Mouse (Mus musculus) ES-Bruce4 (cell line): ENCODE data around the gene Lrrc26. TPM values are rescaled to one million over a fixed set of nuclear protein-coding genes. Genes with fewer than 3 reads are reported as not detected.
"Not testable (repeated sequence)": the region's sequence is repeated elsewhere in the genome, so short reads cannot be mapped to it uniquely, and the experiment has no call there.

ENCODE experiments used
- H3K27ac ChIP-seq: 2 replicates; pipeline ENCODE4 v1.5.1; 2012; ENCODE audit warnings: low read length, inconsistent platforms; ENCODE audit not compliant: insufficient read depth
- H3K27me3 ChIP-seq: 2 replicates; pipeline ENCODE4 v1.6.1; 2012; ENCODE audit warnings: mild to moderate bottlenecking, low read length, inconsistent platforms; ENCODE audit not compliant: control insufficient read depth, poor library complexity, insufficient read depth, severe bottlenecking
- H3K36me3 ChIP-seq: 2 replicates; pipeline ENCODE4 v1.6.1; 2012; ENCODE audit warnings: inconsistent platforms, mild to moderate bottlenecking, low read length, moderate library complexity; ENCODE audit not compliant: control insufficient read depth, poor library complexity, insufficient read depth, severe bottlenecking
- H3K4me1 ChIP-seq: one replicate; pipeline ENCODE4 v1.8.1; 2011; ENCODE audit warnings: low read length; ENCODE audit not compliant: control insufficient read depth, insufficient read depth
- H3K4me3 ChIP-seq: 2 replicates; pipeline ENCODE4 v1.5.1; 2011; ENCODE audit warnings: low read depth, mild to moderate bottlenecking, low read length
- H3K9ac ChIP-seq: 2 replicates; pipeline ENCODE4 v1.6.1; 2012; ENCODE audit warnings: low read depth, mild to moderate bottlenecking, inconsistent platforms; ENCODE audit not compliant: poor library complexity, severe bottlenecking
- H3K9me3 ChIP-seq: replicated peaks from 2 replicates; pipeline ENCODE4 v1.6.1; 2012; ENCODE audit warnings: mild to moderate bottlenecking, low read length, inconsistent platforms; ENCODE audit not compliant: control insufficient read depth, poor library complexity, insufficient read depth, severe bottlenecking
- CTCF ChIP-seq: IDR thresholded peaks from one replicate; pipeline ENCODE4 v1.8.1; 2011; ENCODE audit warnings: low read depth, low read length
- EP300 ChIP-seq: IDR thresholded peaks from 2 replicates; pipeline ENCODE4 v1.6.1; 2011; ENCODE audit warnings: low read depth, low read length; ENCODE audit not compliant: insufficient read depth
- POLR2A ChIP-seq: IDR thresholded peaks from one replicate; pipeline ENCODE4 v1.8.1; 2011; ENCODE audit warnings: low read length; ENCODE audit not compliant: insufficient read depth
- polyA plus RNA-seq: library from polyadenylated mRNA; stranded (reverse); fragments of >200 nt; gene quantifications from 2 replicates; pipeline ENCODE4 v1.2.4, GENCODE M21; 2011; ENCODE audit warnings: low read depth; ENCODE audit not compliant: missing spikeins, insufficient read depth, insufficient read length

The Lrrc26 gene
- polyA plus RNA-seq, 1 experiment = not detected

GRCm38 (mm10) chr2:25244144-25244543 is 45.6 kb upstream of the Lrrc26 start:
- Histone ChIP-seq H3K36me3 (0 out of 2 replicates have a peak, but pooled peaks cover 5% of the 10 kb centered on the region), H3K27ac (no peak overlapping the region), H3K27me3 (no peaks in the 10 kb centered on the region), H3K9me3 (no peaks in the 10 kb centered on the region), H3K4me1 (peaks cover 4% of the 10 kb centered on the region), H3K9ac (no peak overlapping the region), H3K4me3 (no peak overlapping the region)
- no peak for TF ChIP-seq EP300
- TF ChIP-seq POLR2A = no peak
- TF ChIP-seq CTCF = no peak

- Histone ChIP-seq H3K9ac (no peak within 1 kb of the TSS), H3K36me3 (peaks cover 12% of the 10 kb centered on the region), H3K9me3 (no peaks in the 10 kb centered on the region), H3K27me3 (no peaks in the 10 kb centered on the region), H3K4me3 (no peak within 1 kb of the TSS), H3K27ac (no peak within 1 kb of the TSS), H3K4me1 (no peaks in the 10 kb centered on the region)
- no peak for TF ChIP-seq EP300
- no peak for TF ChIP-seq POLR2A
- TF ChIP-seq CTCF = no peak
Measured at GRCm38 (mm10) chr2:25246183-25247072, 43.3 kb upstream of the Lrrc26 start, which contains the start of gene AL732309.1. Gene AL732309.1, minus strand, starts transcription at chr2:25246863.

- Histone ChIP-seq H3K27ac (no peak overlapping the region), H3K9me3 (no peaks in the 10 kb centered on the region), H3K4me3 (no peak overlapping the region), H3K4me1 (no peaks in the 10 kb centered on the region), H3K9ac (no peak overlapping the region), H3K36me3 (peaks cover 19% of the 10 kb centered on the region), H3K27me3 (no peaks in the 10 kb centered on the region)
- TF ChIP-seq EP300 = no peak
- peak; percentile 52 for TF ChIP-seq CTCF
Measured at GRCm38 (mm10) chr2:25252331-25252730, 37.4 kb upstream of the Lrrc26 start.

DNA sequence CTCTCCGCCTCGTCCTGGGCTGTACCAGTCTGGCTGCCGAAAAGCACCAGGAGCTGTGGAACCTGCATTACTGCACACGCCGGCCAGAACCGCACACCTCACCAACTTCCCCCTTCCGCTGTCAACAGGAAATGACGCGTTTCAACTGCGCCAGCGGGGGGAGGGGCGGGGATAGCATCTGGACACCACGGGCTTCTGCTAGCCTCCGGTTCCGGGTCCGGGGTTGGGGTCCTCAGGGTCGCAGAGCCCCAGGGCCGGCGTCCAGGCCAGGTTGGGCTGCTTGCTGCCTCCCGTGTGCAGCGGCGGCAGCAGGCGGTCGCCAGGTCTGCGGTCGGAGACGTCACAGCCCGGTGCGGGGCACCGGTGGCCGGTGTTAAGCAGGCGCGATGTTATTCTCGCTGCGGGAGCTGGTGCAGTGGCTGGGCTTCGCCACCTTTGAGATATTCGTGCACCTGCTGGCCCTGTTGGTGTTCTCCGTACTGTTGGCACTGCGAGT is 34.4 kb upstream of the Lrrc26 start, which contains the start of gene Tmem203:
Gene Tmem203 (plus strand): TSS at position 156 of the 496 bp plus-strand sequence.
- TF ChIP-seq CTCF (no peak), POLR2A (peak; percentile 66), EP300 (peak; percentile 78)
- 0 out of 2 replicates have a peak within 1 kb of the TSS, but pooled peaks have one; percentile 2 for H3K27ac ChIP-seq
- no peaks in the 10 kb centered on the region for H3K4me1 ChIP-seq
- peak within 1 kb of the TSS; percentile 68 for H3K9ac ChIP-seq
- no peaks in the 10 kb centered on the region for H3K27me3 ChIP-seq
- H3K9me3 ChIP-seq = no peaks in the 10 kb centered on the region
- peak within 1 kb of the TSS; percentile 82 for H3K4me3 ChIP-seq
- H3K36me3 ChIP-seq = peaks cover 8% of the 10 kb centered on the region

GRCm38 (mm10) chr2:25256443-25257109 is 33.1 kb upstream of the Lrrc26 start:
- not testable (repeated sequence) for H3K27me3 ChIP-seq, H3K9me3 ChIP-seq, H3K36me3 ChIP-seq, H3K4me1 ChIP-seq, H3K27ac ChIP-seq
- Histone ChIP-seq H3K4me3 (peak overlapping the region; percentile 28), H3K9ac (peak overlapping the region; percentile 68)
- peak; percentile 34 for TF ChIP-seq CTCF

GRCm38 (mm10) chr2:25257250-25257649 is 32.5 kb upstream of the Lrrc26 start:
- H3K36me3 ChIP-seq, H3K4me3 ChIP-seq, H3K9me3 ChIP-seq, H3K27me3 ChIP-seq, H3K27ac ChIP-seq, H3K9ac ChIP-seq, H3K4me1 ChIP-seq: not testable (repeated sequence)
